Mouse (Mus musculus) intestine, embryonic 16.5 days (tissue): Measurements from ENCODE around the gene Sinhcaf. TPM values are rescaled to one million over a fixed set of nuclear protein-coding genes. Genes with fewer than 3 reads are reported as not detected.
A peak's percentile ranks its signal among the peaks of the same experiment; 100 is the strongest.
"Not testable (repeated sequence)": the region's sequence is repeated elsewhere in the genome, so short reads cannot be mapped to it uniquely, and the experiment has no call there.

ENCODE experiments used
- ATAC-seq: fragments of 200-750 bp; cut with Nextera tagmentation; 2 replicates; pipeline ENCODE4 v1.8.0; 2017; ENCODE audit warnings: moderate TSS enrichment, moderate library complexity
- H3K27ac ChIP-seq: fragments of 300-500 bp; sonication (generic); 2 replicates; pipeline ENCODE4 v1.5.1; 2014; ENCODE audit warnings: mild to moderate bottlenecking, low read length
- H3K27me3 ChIP-seq: fragments of 300-500 bp; sonication (generic); replicated peaks from 2 replicates; pipeline ENCODE4 v1.6.1; 2014; ENCODE audit warnings: low read length, control low read depth, mixed read lengths; ENCODE audit not compliant: control insufficient read depth, insufficient read depth
- H3K36me3 ChIP-seq: fragments of 300-500 bp; sonication (generic); 2 replicates; pipeline ENCODE4 v1.6.1; 2014; ENCODE audit warnings: low read length, control low read depth; ENCODE audit not compliant: control insufficient read depth, insufficient read depth
- H3K4me1 ChIP-seq: fragments of 300-500 bp; sonication (generic); 2 replicates; pipeline ENCODE4 v1.6.1; 2014; ENCODE audit warnings: low read length, control low read depth, mixed read lengths; ENCODE audit not compliant: control insufficient read depth, insufficient read depth
- H3K4me2 ChIP-seq: fragments of 300-500 bp; sonication (generic); 2 replicates; pipeline ENCODE4 v1.6.1; 2014; ENCODE audit warnings: low read depth, low read length, control low read depth
- H3K4me3 ChIP-seq: fragments of 300-500 bp; sonication (generic); 2 replicates; pipeline ENCODE4 v1.5.1; 2014; ENCODE audit warnings: mild to moderate bottlenecking, low read length
- H3K9ac ChIP-seq: fragments of 300-500 bp; sonication (generic); 2 replicates; pipeline ENCODE4 v1.6.1; 2014; ENCODE audit warnings: low read depth, low read length
- H3K9me3 ChIP-seq: fragments of 300-500 bp; sonication (generic); 2 replicates; pipeline ENCODE4 v1.6.1; 2016; ENCODE audit warnings: low read length, control low read depth; ENCODE audit not compliant: control insufficient read depth
- WGBS: fragments of 180-500 bp; shearing (Covaris S2); extraction: QIAGEN DNeasy Blood & Tissue Kit; methylation state at CpG from one replicate; pipeline ENCODE4 v1.1.7; 2014; 5-methylcytosine and 5-hydroxymethylcytosine counted together
- polyA plus RNA-seq: library from polyadenylated mRNA; unstranded; fragments of >200 nt; fragmentation: Nextera tagmentation; extraction: Ambion mirVana; gene quantifications from 2 replicates; pipeline ENCODE4 v1.2.1, GENCODE M21; 2015

Sinhcaf gene
- polyA plus RNA-seq, 1 experiment from 2014 or later = 88.5 TPM

GRCm38 (mm10) chr6:148934961-148935590 is 11.2 kb downstream of the Sinhcaf start:
- Histone ChIP-seq H3K27ac (peak overlapping the region; percentile 77), H3K4me2 (peak overlapping the region; percentile 22), H3K4me3 (no peak overlapping the region), H3K27me3 (no peaks in the 10 kb centered on the region), H3K9me3 (no peaks in the 10 kb centered on the region), H3K9ac (no peak overlapping the region), H3K4me1 (peaks cover 21% of the 10 kb centered on the region), H3K36me3 (peaks cover 4% of the 10 kb centered on the region)
- 52% methylated on average over 3 of the region's 3 CpGs for WGBS
- peak; percentile 54 for ATAC-seq

DNA sequence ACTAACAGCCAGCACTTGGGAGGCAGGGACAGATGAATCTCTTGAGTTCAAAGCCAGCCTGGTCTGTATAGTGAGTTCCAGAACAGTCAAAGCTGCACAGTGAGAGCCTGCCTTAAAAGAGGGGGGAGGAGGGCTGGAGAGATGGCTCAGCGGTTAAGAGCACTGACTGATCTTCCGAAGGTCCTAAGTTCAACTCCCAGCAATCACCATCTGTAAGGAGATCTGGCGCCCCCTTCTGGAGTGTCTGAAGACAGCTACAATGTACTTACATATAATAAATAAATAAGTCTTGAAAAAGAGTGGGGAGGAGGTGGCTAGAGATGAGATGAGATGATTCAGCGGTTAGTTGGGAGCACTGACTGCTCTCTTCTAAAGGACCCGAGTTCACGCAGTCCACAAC is 15.0 kb downstream of the Sinhcaf start:
- Histone ChIP-seq H3K4me3 (no peak overlapping the region), H3K36me3 (peaks cover 6% of the 10 kb centered on the region), H3K27ac (no peak overlapping the region), H3K4me1 (peaks cover 11% of the 10 kb centered on the region), H3K4me2 (no peak overlapping the region), H3K27me3 (no peaks in the 10 kb centered on the region), H3K9me3 (no peaks in the 10 kb centered on the region), H3K9ac (no peak overlapping the region)
- ATAC-seq = no peak
- 82% methylated on average over 6 of the region's 6 CpGs for WGBS

DNA sequence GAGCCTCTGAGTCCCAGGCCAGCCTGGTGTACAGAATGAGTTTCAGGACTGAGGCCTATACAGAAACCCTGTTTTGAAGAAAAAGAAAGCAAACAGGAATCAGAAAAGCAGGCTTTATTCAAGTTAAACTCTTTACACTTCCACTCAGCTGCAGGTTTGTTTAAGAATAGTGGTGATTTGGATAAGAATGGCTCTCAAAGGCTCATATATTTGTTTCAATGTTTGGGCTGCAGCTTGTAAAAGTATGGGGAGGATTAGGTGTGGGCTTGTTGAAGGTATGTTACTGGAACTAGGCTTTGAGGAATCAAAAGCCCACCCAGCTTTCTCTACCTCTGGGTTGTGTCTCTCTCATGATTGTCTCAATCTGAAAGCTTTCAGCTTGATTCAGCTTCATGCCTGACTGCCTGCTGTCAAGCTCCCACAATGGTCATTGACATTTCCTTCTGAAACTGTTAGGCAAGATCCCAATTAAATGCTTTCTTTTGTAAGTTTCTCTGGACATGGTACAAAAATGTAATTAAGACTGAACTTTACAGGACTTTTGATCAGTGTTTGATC is 27.3 kb downstream of the Sinhcaf start:
- no peak overlapping the region for H3K4me3 ChIP-seq
- H3K27me3 ChIP-seq = no peaks in the 10 kb centered on the region
- H3K4me2 ChIP-seq = no peak overlapping the region
- no peak for ATAC-seq
- 0 out of 2 replicates have a peak, but pooled peaks cover 2% of the 10 kb centered on the region for H3K4me1 ChIP-seq
- no peak overlapping the region for H3K27ac ChIP-seq
- 0 out of 2 replicates have a peak, but pooled peaks cover 3% of the 10 kb centered on the region for H3K36me3 ChIP-seq
- H3K9me3 ChIP-seq = no peaks in the 10 kb centered on the region
- H3K9ac ChIP-seq = no peak overlapping the region

GRCm38 (mm10) chr6:148917672-148918071 is 28.6 kb downstream of the Sinhcaf start:
- Histone ChIP-seq H3K4me1 (0 out of 2 replicates have a peak, but pooled peaks cover 2% of the 10 kb centered on the region), H3K4me2 (no peak overlapping the region), H3K36me3 (0 out of 2 replicates have a peak, but pooled peaks cover 3% of the 10 kb centered on the region), H3K9me3 (no peaks in the 10 kb centered on the region), H3K9ac (no peak overlapping the region), H3K27ac (no peak overlapping the region), H3K27me3 (no peaks in the 10 kb centered on the region), H3K4me3 (no peak overlapping the region)
- ATAC-seq = no peak
- 54% methylated on average over 1 of the region's 1 CpGs for WGBS

GRCm38 (mm10) chr6:148916817-148917216 is 29.4 kb downstream of the Sinhcaf start:
- Histone ChIP-seq H3K4me2 (no peak overlapping the region), H3K9ac (no peak overlapping the region), H3K36me3 (0 out of 2 replicates have a peak, but pooled peaks cover 3% of the 10 kb centered on the region), H3K9me3 (no peaks in the 10 kb centered on the region), H3K4me1 (0 out of 2 replicates have a peak, but pooled peaks cover 2% of the 10 kb centered on the region), H3K4me3 (no peak overlapping the region), H3K27ac (no peak overlapping the region), H3K27me3 (no peaks in the 10 kb centered on the region)
- ATAC-seq = no peak
- 42% methylated on average over 3 of the region's 3 CpGs for WGBS

GRCm38 (mm10) chr6:148913938-148914337 is 32.3 kb downstream of the Sinhcaf start:
- H3K4me1 ChIP-seq = 0 out of 2 replicates have a peak, but pooled peaks cover 2% of the 10 kb centered on the region
- WGBS = 8% methylated on average over 2 of the region's 2 CpGs
- no peaks in the 10 kb centered on the region for H3K36me3 ChIP-seq
- no peaks in the 10 kb centered on the region for H3K27me3 ChIP-seq
- no peak overlapping the region for H3K9ac ChIP-seq
- H3K27ac ChIP-seq = no peak overlapping the region
- no peak overlapping the region for H3K4me3 ChIP-seq
- no peaks in the 10 kb centered on the region for H3K9me3 ChIP-seq
- H3K4me2 ChIP-seq = no peak overlapping the region
- ATAC-seq = peak; percentile 76

DNA sequence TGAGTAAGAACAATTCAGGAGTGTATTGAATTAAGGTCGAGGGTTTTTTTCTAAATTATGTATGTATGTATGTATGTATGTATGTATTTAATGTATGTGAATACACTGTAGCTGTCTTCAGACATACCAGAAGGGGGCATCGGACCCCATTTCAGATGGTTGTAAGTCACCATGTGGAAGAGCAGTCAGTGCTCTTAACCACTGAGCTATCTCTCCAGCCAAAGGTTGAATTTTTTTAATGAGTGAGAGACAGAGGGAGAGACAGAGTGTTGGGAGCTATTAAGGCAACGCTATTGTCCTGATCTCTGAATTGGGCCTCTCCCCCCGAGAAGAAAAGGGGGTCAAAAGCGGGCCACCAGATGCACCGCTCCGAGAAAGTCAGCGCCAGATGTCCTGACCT is 34.4 kb downstream of the Sinhcaf start:
- not testable (repeated sequence) for H3K27me3 ChIP-seq, H3K4me2 ChIP-seq, H3K27ac ChIP-seq, H3K9ac ChIP-seq, H3K9me3 ChIP-seq, H3K36me3 ChIP-seq, ATAC-seq, H3K4me1 ChIP-seq, H3K4me3 ChIP-seq
- 82% methylated on average over 8 of the region's 8 CpGs for WGBS

GRCm38 (mm10) chr6:148906958-148907357 is 39.3 kb downstream of the Sinhcaf start:
- Histone ChIP-seq H3K4me3 (no peak overlapping the region), H3K4me2 (no peak overlapping the region), H3K4me1 (no peaks in the 10 kb centered on the region), H3K27me3 (no peaks in the 10 kb centered on the region), H3K9me3 (no peaks in the 10 kb centered on the region), H3K27ac (no peak overlapping the region), H3K9ac (no peak overlapping the region), H3K36me3 (no peaks in the 10 kb centered on the region)
- WGBS = 91% methylated on average over 9 of the region's 9 CpGs
- no peak for ATAC-seq

DNA sequence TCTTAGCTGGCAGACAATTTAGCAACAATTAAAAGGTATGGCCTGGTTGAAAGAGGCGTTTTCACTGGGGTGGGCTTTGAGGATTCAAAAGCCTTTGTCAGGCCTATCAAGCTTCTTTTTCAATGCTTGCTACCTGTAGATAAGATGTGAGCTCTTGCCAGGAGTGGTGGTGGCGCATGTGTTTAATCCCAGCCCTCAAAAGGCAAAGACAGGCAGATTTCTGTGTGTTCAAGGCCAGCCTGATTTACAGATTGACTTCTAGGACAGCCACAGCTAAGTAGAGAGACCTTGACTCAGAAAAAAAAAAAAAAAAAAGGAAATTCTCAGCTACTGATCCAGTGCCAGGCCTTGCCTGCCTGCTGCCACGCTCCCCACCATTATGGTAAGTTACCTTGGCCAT is 43.5 kb downstream of the Sinhcaf start:
- H3K4me1 ChIP-seq = no peaks in the 10 kb centered on the region

More for the DNA sequence above, 43.5 kb downstream of the Sinhcaf start:
- Histone ChIP-seq H3K9ac (no peak overlapping the region), H3K27me3 (no peaks in the 10 kb centered on the region), H3K4me3 (no peak overlapping the region), H3K36me3 (no peaks in the 10 kb centered on the region), H3K27ac (no peak overlapping the region), H3K9me3 (no peaks in the 10 kb centered on the region), H3K4me2 (no peak overlapping the region)
- no peak for ATAC-seq
- 75% methylated on average over 3 of the region's 3 CpGs for WGBS
